Mouse (Mus musculus) MEL (cell line): Measurements from ENCODE around the gene Miga1. TPM values are rescaled to one million over a fixed set of nuclear protein-coding genes. Genes with fewer than 3 reads are reported as not detected.

Experiments
- DNase-seq: peaks from one replicate; pipeline ENCODE4 v3.0.0; 2011; ENCODE audit warnings: low read depth, low spot score
- H3K27ac ChIP-seq: 2 replicates; pipeline ENCODE4 v1.5.1; 2012; ENCODE audit warnings: low read depth, mild to moderate bottlenecking, control low read depth, low read length, moderate library complexity; ENCODE audit not compliant: control insufficient read depth
- H3K27me3 ChIP-seq, 2 experiments: fragments of 150-350 bp in 1 of 2; sonication (generic) in 1 of 2; 2 replicates each; pipeline ENCODE4 v1.6.1; 2012; ENCODE audit warnings: low read length in 2 of 2, mild to moderate bottlenecking in 2 of 2, improper control_type of control experiment in 1 of 2, moderate library complexity in 1 of 2; ENCODE audit not compliant: insufficient read depth in 2 of 2, control insufficient read depth in 1 of 2
- H3K36me3 ChIP-seq, 2 experiments: 2 replicates each; pipeline ENCODE4 v1.6.1; 2012 to 2014; ENCODE audit warnings: low read length in 2 of 2, improper control_type of control experiment in 1 of 2, inconsistent platforms in 1 of 2, mild to moderate bottlenecking in 1 of 2; ENCODE audit not compliant: insufficient read depth in 2 of 2, control insufficient read depth in 1 of 2
- H3K4me1 ChIP-seq, 2 experiments: fragments of 150-350 bp in 1 of 2; sonication (generic) in 1 of 2; 2 replicates each; pipeline ENCODE4 v1.6.1; 2012; ENCODE audit warnings: low read length in 2 of 2, improper control_type of control experiment in 1 of 2, mild to moderate bottlenecking in 1 of 2; ENCODE audit not compliant: insufficient read depth in 2 of 2, control insufficient read depth in 1 of 2
- H3K4me3 ChIP-seq, 2 experiments: fragments of 150-350 bp in 1 of 2; sonication (generic) in 1 of 2; 2 replicates each; pipeline ENCODE4 v1.5.1; 2012; ENCODE audit warnings: low read depth in 2 of 2, low read length in 2 of 2, mild to moderate bottlenecking in 2 of 2, moderate library complexity in 2 of 2, control low read depth in 1 of 2, improper control_type of control experiment in 1 of 2; ENCODE audit not compliant: control insufficient read depth in 1 of 2, insufficient read depth in 1 of 2
- H3K79me2 ChIP-seq: 2 replicates; pipeline ENCODE4 v1.6.1; 2012; ENCODE audit warnings: mild to moderate bottlenecking, low read length, moderate library complexity; ENCODE audit not compliant: control insufficient read depth, poor library complexity, insufficient read depth
- H3K9ac ChIP-seq: 2 replicates; pipeline ENCODE4 v1.6.1; 2012; ENCODE audit warnings: low read depth, mild to moderate bottlenecking, control low read depth, low read length, moderate library complexity; ENCODE audit not compliant: control insufficient read depth, poor library complexity, severe bottlenecking
- H3K9me3 ChIP-seq: fragments of 150-350 bp; sonication (generic); replicated peaks from 2 replicates; pipeline ENCODE4 v1.6.1; 2012; ENCODE audit warnings: mild to moderate bottlenecking, low read length, improper control_type of control experiment, moderate library complexity; ENCODE audit not compliant: insufficient read depth
- CHD2 ChIP-seq: IDR thresholded peaks from 2 replicates; pipeline ENCODE4 v1.6.1; 2011; ENCODE audit warnings: low read length, improper control_type of control experiment
- CTCF ChIP-seq, 3 experiments: IDR thresholded peaks in 2 of 3; conservative IDR thresholded peaks in 1 of 3; 2 replicates each; pipeline ENCODE4 v1.5.1; 2011 to 2012; ENCODE audit warnings: low read length in 3 of 3, low read depth in 2 of 3, mild to moderate bottlenecking in 2 of 3, improper control_type of control experiment in 1 of 3, inconsistent platforms in 1 of 3, mixed read lengths in 1 of 3, moderate library complexity in 1 of 3; ENCODE audit not compliant: control insufficient read depth in 1 of 3, insufficient read depth in 1 of 3, poor library complexity in 1 of 3, severe bottlenecking in 1 of 3
- E2F4 ChIP-seq: IDR thresholded peaks from 2 replicates; pipeline ENCODE4 v1.6.1; 2011; ENCODE audit warnings: low read depth, low read length, improper control_type of control experiment, borderline replicate concordance
- ELF1 ChIP-seq: IDR thresholded peaks from 2 replicates; pipeline ENCODE4 v1.6.1; 2014; ENCODE audit warnings: low read depth, mild to moderate bottlenecking, inconsistent platforms, low read length, improper control_type of control experiment, moderate library complexity
- ETS1 ChIP-seq: IDR thresholded peaks from 2 replicates; pipeline ENCODE4 v1.6.1; 2012; ENCODE audit warnings: low read depth, mild to moderate bottlenecking, inconsistent platforms, low read length, improper control_type of control experiment, moderate library complexity
- GATA1 ChIP-seq: IDR thresholded peaks from 2 replicates; pipeline ENCODE4 v1.6.1; 2011; ENCODE audit warnings: low read depth, low read length, improper control_type of control experiment
- HCFC1 ChIP-seq: IDR thresholded peaks from 2 replicates; pipeline ENCODE4 v1.6.1; 2012; ENCODE audit warnings: low read depth, mild to moderate bottlenecking, inconsistent platforms, low read length, improper control_type of control experiment, moderate library complexity
- JUND ChIP-seq: IDR thresholded peaks from 2 replicates; pipeline ENCODE4 v1.6.1; 2011; ENCODE audit warnings: low read depth, mild to moderate bottlenecking, improper control_type of control experiment, low read length
- KAT2A ChIP-seq: conservative IDR thresholded peaks from 2 replicates; pipeline ENCODE4 v1.6.1; 2012; ENCODE audit warnings: low read depth, low read length, improper control_type of control experiment, inconsistent platforms
- MAFK ChIP-seq: IDR thresholded peaks from 2 replicates; pipeline ENCODE4 v1.6.1; 2011; ENCODE audit warnings: low read depth, mild to moderate bottlenecking, low read length, improper control_type of control experiment, borderline replicate concordance
- MAX ChIP-seq: IDR thresholded peaks from 2 replicates; pipeline ENCODE4 v1.6.1; 2011; ENCODE audit warnings: low read length, improper control_type of control experiment
- MEF2A ChIP-seq: IDR thresholded peaks from 2 replicates; pipeline ENCODE4 v1.6.1; 2014; ENCODE audit warnings: low read depth, mild to moderate bottlenecking, inconsistent platforms, low read length, improper control_type of control experiment; ENCODE audit not compliant: poor library complexity, insufficient replicate concordance, severe bottlenecking; ENCODE audit errors: extremely low read depth
- MXI1 ChIP-seq: IDR thresholded peaks from 2 replicates; pipeline ENCODE4 v1.6.1; 2011; ENCODE audit warnings: mild to moderate bottlenecking, low read depth, low read length, improper control_type of control experiment
- POLR2AphosphoS2 ChIP-seq: IDR thresholded peaks from 2 replicates; pipeline ENCODE4 v1.6.1; 2011; ENCODE audit warnings: low read length, improper control_type of control experiment
- SMC3 ChIP-seq: IDR thresholded peaks from 2 replicates; pipeline ENCODE4 v1.6.1; 2011; ENCODE audit warnings: low read depth, low read length, improper control_type of control experiment
- UBTF ChIP-seq: IDR thresholded peaks from 2 replicates; pipeline ENCODE4 v1.6.1; 2012; ENCODE audit warnings: low read depth, mild to moderate bottlenecking, inconsistent platforms, low read length, improper control_type of control experiment, moderate library complexity, borderline replicate concordance; ENCODE audit not compliant: insufficient read depth
- USF2 ChIP-seq, 2 experiments: IDR thresholded peaks; 2 replicates each; pipeline ENCODE4 v1.6.1; 2011 to 2012; ENCODE audit warnings: improper control_type of control experiment in 2 of 2, low read length in 2 of 2, borderline replicate concordance in 1 of 2, inconsistent platforms in 1 of 2, low read depth in 1 of 2, mild to moderate bottlenecking in 1 of 2; ENCODE audit not compliant: insufficient read depth in 1 of 2
- ZC3H11A ChIP-seq: IDR thresholded peaks from 2 replicates; pipeline ENCODE4 v1.6.1; 2012; ENCODE audit warnings: low read depth, mild to moderate bottlenecking, inconsistent platforms, low read length, improper control_type of control experiment
- polyA plus RNA-seq, 2 experiments: library from polyadenylated mRNA; stranded (reverse) in 1 of 2; unstranded in 1 of 2; fragments of >175 nt in 1 of 2; fragments of >200 nt in 1 of 2; gene quantifications; 2 replicates each; pipeline versions ENCODE4 v1.2.1 to v1.2.4; 2012; ENCODE audit warnings: low replicate concordance in 2 of 2, low read depth in 1 of 2; ENCODE audit not compliant: insufficient read length in 2 of 2, insufficient read depth in 1 of 2, missing spikeins in 1 of 2
- total RNA-seq: library from RNA; depleted of rRNA; stranded (reverse); fragments of 300-350 nt; gene quantifications from 2 replicates; pipeline ENCODE4 v1.2.3, GENCODE M21; 2012

The Miga1 gene
- total and polyA plus RNA-seq, 3 experiments: 14.2 to 16.2 TPM; not detected in 1

GRCm38 (mm10) chr3:152345732-152346632 is 5.8 kb upstream of the Miga1 start, which contains the start of gene Usp33 (continued):
- TF ChIP-seq ETS1 (no peak), POLR2AphosphoS2 (peak; percentile 80; the same call in 1 of the 2 replicates), GATA1 (no peak), ZC3H11A (no peak), CHD2 (no peak), MAFK (no peak), MEF2A (no peak), SMC3 (no peak), JUND (no peak), CTCF (IDR thresholded peaks at IDR 0.05 in 2 of 3, conservative IDR thresholded peaks at IDR 0.05 in 1 of 3; ENCODE audit: control insufficient read depth in 1 of 3, insufficient read depth in 1 of 3, low read depth in 2 of 3, low read length in 3 of 3, poor library complexity in 1 of 3, severe bottlenecking in 1 of 3) (no peak), UBTF (0 out of 2 replicates have a peak, but pooled peaks have one; percentile 47), USF2 (IDR thresholded peaks at IDR 0.05; ENCODE audit: borderline replicate concordance in 1 of 2, insufficient read depth in 1 of 2, low read depth in 1 of 2, low read length in 2 of 2) (no peak), HCFC1 (peak; percentile 69)
- TF ChIP-seq, all 39 proteins: peak for 11

- peaks cover 34% of the 10 kb centered on the region for H3K79me2 ChIP-seq
- H3K4me3 ChIP-seq: no peak overlapping the region
- no peaks in the 10 kb centered on the region for H3K9me3 ChIP-seq
- no peak for TF ChIP-seq MAX
- TF ChIP-seq GATA1: no peak
- no peak for TF ChIP-seq MXI1
- TF ChIP-seq MAFK: no peak
- no peak for TF ChIP-seq SMC3
- TF ChIP-seq ELF1: no peak
- TF ChIP-seq KAT2A: no peak
- TF ChIP-seq E2F4: no peak
- peaks cover 0 to 11% of the 10 kb centered on the region in 2 experiments; a peak in 2 of 4 replicates for H3K36me3 ChIP-seq
- H3K27me3 ChIP-seq: no peaks in the 10 kb centered on the region
- no peak overlapping the region for H3K9ac ChIP-seq
- H3K4me1 ChIP-seq: peaks cover 4 to 10% of the 10 kb centered on the region in 2 experiments; a peak in 3 of 4 replicates
- DNase-seq: no peak
- no peak overlapping the region for H3K27ac ChIP-seq
Measured at GRCm38 (mm10) chr3:152342961-152343517, 2.8 kb upstream of the Miga1 start.
